ENCODE assay signal across 10 mouse cellular contexts in the genomic region with DNA sequence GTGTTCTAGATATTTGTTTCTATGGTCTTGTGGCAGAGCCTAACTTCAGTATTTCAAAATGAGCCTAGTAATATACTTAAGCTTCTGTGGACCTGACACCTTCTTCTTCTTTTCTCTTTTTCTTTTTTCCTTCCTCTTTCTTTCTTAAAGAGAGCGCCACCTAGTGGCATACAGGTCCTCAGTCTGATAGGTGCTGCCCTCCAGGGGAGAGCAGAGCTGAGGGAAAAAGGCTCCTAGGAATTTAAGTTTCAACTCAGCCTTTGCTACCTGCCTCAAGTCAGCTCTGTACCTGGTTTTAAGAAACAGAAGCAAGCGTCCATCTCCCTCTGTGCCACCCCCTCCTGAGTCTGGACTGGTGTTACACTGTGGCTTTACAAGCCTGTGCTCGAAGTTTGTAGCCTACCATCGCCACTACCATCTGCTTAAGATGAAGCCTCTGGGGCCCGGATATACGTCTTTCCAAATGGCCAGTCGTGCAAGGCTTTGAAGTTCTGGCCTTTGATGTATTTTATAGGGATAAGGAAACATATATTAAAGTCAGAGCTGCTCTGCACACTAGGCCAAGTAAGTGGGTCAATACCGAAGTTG.
DNase-seq lines count a peak whose midpoint lies in the region; ATAC-seq and TF ChIP-seq lines count a peak whose summit lies in the region.
"Had no signal": no experiment of that assay in that cellular context is flagged by ENCODE, and none has a peak within 500 bp of the region (broad histone marks: within the 10 kb centered on the region; RNA-seq: fewer than 3 reads in every experiment).

No protein-coding gene starts in this region.

- no peak overlapping the region for H3K9ac ChIP-seq in forebrain, embryonic 14.5 days (ENCODE audit: low read length)
- H3K9ac ChIP-seq in midbrain, postnatal 0 days (replicated peaks; ENCODE audit: low read length, poor library complexity, severe bottlenecking) = no peak overlapping the region
- H3K9ac ChIP-seq: heart, embryonic 15.5 days; midbrain, embryonic 12.5 days had no signal

- peak; percentile 76 for DNase-seq in forebrain, embryonic 14.5 days (ENCODE audit: low spot score)
- no peak for DNase-seq in forebrain, embryonic 10.5 days (ENCODE audit: extremely low spot score, low spot score)
- peak; percentile 34 for DNase-seq in right cerebral cortex, adult 18-20 months
- no peak for DNase-seq in right cerebral cortex, postnatal 14 days
- peak; percentile 74 for DNase-seq in embryo, embryonic 10 days (ENCODE audit: low spot score)
- DNase-seq in layer of hippocampus, adult 2 months (ENCODE audit: low spot score in 2 of 2) = peak; percentile 27 to 40
- peak; percentile 71 for DNase-seq in midbrain, postnatal 0 days (ENCODE audit: low spot score)
- no peak for DNase-seq in thymus, adult 18-20 months

- H3K4me2 ChIP-seq in forebrain, embryonic 14.5 days (ENCODE audit: low read length) = no peak overlapping the region
- H3K4me2 ChIP-seq in midbrain, postnatal 0 days (ENCODE audit: low read depth, low read length, poor library complexity, severe bottlenecking) = no peak overlapping the region
- H3K4me2 ChIP-seq: heart, embryonic 15.5 days; midbrain, embryonic 12.5 days had no signal

- no peaks in the 10 kb centered on the region for H3K36me3 ChIP-seq in forebrain, embryonic 14.5 days (ENCODE audit: control insufficient read depth, insufficient read depth, low read length)
- H3K36me3 ChIP-seq in forebrain, embryonic 10.5 days (replicated peaks) = no peaks in the 10 kb centered on the region
- H3K36me3 ChIP-seq in midbrain, postnatal 0 days (ENCODE audit: insufficient read depth, low read length) = no peaks in the 10 kb centered on the region
- H3K36me3 ChIP-seq: heart, embryonic 15.5 days; midbrain, embryonic 12.5 days had no signal

- H3K4me1 ChIP-seq in forebrain, embryonic 14.5 days (ENCODE audit: control insufficient read depth, insufficient read depth, low read length) = peaks cover 11% of the 10 kb centered on the region
- H3K4me1 ChIP-seq in forebrain, embryonic 10.5 days = peaks cover 15% of the 10 kb centered on the region
- 0 out of 2 replicates have a peak, but pooled peaks cover 4% of the 10 kb centered on the region for H3K4me1 ChIP-seq in midbrain, postnatal 0 days (ENCODE audit: insufficient read depth, low read length)

- TF ChIP-seq CTCF in layer of hippocampus, adult 2 months (conservative IDR thresholded peaks at IDR 0.05) = peak; percentile 91
- peak; percentile 78 for TF ChIP-seq CTCF in midbrain, postnatal 0 days (IDR thresholded peaks at IDR 0.05)

- 0 out of 2 replicates have a peak, but pooled peaks have one; percentile 18 for ATAC-seq in forebrain, embryonic 14.5 days
- ATAC-seq in midbrain, postnatal 0 days (ENCODE audit: low FRiP score) = 0 out of 2 replicates have a peak, but pooled peaks have one; percentile 39

- WGBS in forebrain, embryonic 14.5 days = 66% methylated on average over 8 of the region's 8 CpGs
- WGBS in forebrain, embryonic 10.5 days = 62% methylated on average over 8 of the region's 8 CpGs
- 45% methylated on average over 8 of the region's 8 CpGs for WGBS in midbrain, postnatal 0 days

- no peaks in the 10 kb centered on the region for H3K27me3 ChIP-seq in forebrain, embryonic 14.5 days (replicated peaks; ENCODE audit: control insufficient read depth, insufficient read depth, low read length)
- no peaks in the 10 kb centered on the region for H3K27me3 ChIP-seq in forebrain, embryonic 10.5 days (ENCODE audit: poor library complexity, severe bottlenecking)
- H3K27me3 ChIP-seq in midbrain, postnatal 0 days (ENCODE audit: insufficient read depth, low read length) = no peaks in the 10 kb centered on the region
- H3K27me3 ChIP-seq: heart, embryonic 15.5 days; midbrain, embryonic 12.5 days had no signal

- no peak overlapping the region for H3K4me3 ChIP-seq in forebrain, embryonic 14.5 days (ENCODE audit: low read depth, low read length)
- H3K4me3 ChIP-seq in forebrain, embryonic 10.5 days = no peak overlapping the region
- no peak overlapping the region for H3K4me3 ChIP-seq in layer of hippocampus, adult 2 months
- H3K4me3 ChIP-seq in midbrain, postnatal 0 days (ENCODE audit: low read depth, low read length) = no peak overlapping the region
- H3K4me3 ChIP-seq: heart, embryonic 15.5 days; midbrain, embryonic 12.5 days had no signal

- H3K27ac ChIP-seq in forebrain, embryonic 14.5 days (ENCODE audit: low read depth, low read length) = no peak overlapping the region
- no peak overlapping the region for H3K27ac ChIP-seq in forebrain, embryonic 10.5 days
- H3K27ac ChIP-seq in layer of hippocampus, adult 2 months = no peak overlapping the region
- H3K27ac ChIP-seq in midbrain, postnatal 0 days (ENCODE audit: low read depth, low read length) = no peak overlapping the region
- H3K27ac ChIP-seq: heart, embryonic 15.5 days; midbrain, embryonic 12.5 days had no signal

- H3K9me3 ChIP-seq in forebrain, embryonic 14.5 days (replicated peaks; ENCODE audit: control insufficient read depth, low read length) = no peaks in the 10 kb centered on the region
- H3K9me3 ChIP-seq in forebrain, embryonic 10.5 days = no peaks in the 10 kb centered on the region
- H3K9me3 ChIP-seq in midbrain, postnatal 0 days (ENCODE audit: low read length) = no peaks in the 10 kb centered on the region
- H3K9me3 ChIP-seq: heart, embryonic 15.5 days; midbrain, embryonic 12.5 days had no signal

Comparison
In these comparisons a context has a peak if more than half of its experiments do, and no peak if none do; other contexts are left out.
1. DNase-seq: peak in forebrain, embryonic 14.5 days (single experiment), right cerebral cortex, adult 18-20 months (single experiment), embryo, embryonic 10 days (single experiment), layer of hippocampus, adult 2 months (2 of 2) and midbrain, postnatal 0 days (single experiment); none in forebrain, embryonic 10.5 days (single experiment), right cerebral cortex, postnatal 14 days (single experiment) and thymus, adult 18-20 months (0 of 2).